Mouse (Mus musculus) layer of hippocampus, adult 9-10 months (tissue): ENCODE measurements around the gene Atp6v0d1.

Experiments
- DNase-seq: peaks from one replicate; pipeline ENCODE4 v3.0.0; 2022; ENCODE audit warnings: low spot score

The Atp6v0d1 gene

GRCm38 (mm10) chr8:105499787-105500186, 66.1 kb downstream of the Atp6v0d1 start:
- no peak for DNase-seq

- DNase-seq, result peak; percentile 38
Measured at GRCm38 (mm10) chr8:105496439-105497180, 69.2 kb downstream of the Atp6v0d1 start, which contains the start of gene Zdhhc1. TSS of gene Zdhhc1 (minus strand) at chr8:105496902.

- DNase-seq, result no peak
Measured at GRCm38 (mm10) chr8:105495350-105496302, 70.2 kb downstream of the Atp6v0d1 start.

- DNase-seq, result no peak
Measured at GRCm38 (mm10) chr8:105494566-105494965, 71.3 kb downstream of the Atp6v0d1 start.

- DNase-seq, result no peak
Measured at GRCm38 (mm10) chr8:105493495-105493894, 72.4 kb downstream of the Atp6v0d1 start.

GRCm38 (mm10) chr8:105489281-105489680, 76.6 kb downstream of the Atp6v0d1 start:
- no peak for DNase-seq

GRCm38 (mm10) chr8:105488082-105488481, 77.8 kb downstream of the Atp6v0d1 start:
- DNase-seq, result no peak

GRCm38 (mm10) chr8:105484392-105484791, 81.5 kb downstream of the Atp6v0d1 start:
- no peak for DNase-seq

- DNase-seq, result no peak
Measured at GRCm38 (mm10) chr8:105484030-105484368, 81.8 kb downstream of the Atp6v0d1 start.

- no peak for DNase-seq
Measured at GRCm38 (mm10) chr8:105483212-105484029, 82.4 kb downstream of the Atp6v0d1 start.

- no peak for DNase-seq
Measured at GRCm38 (mm10) chr8:105482123-105482522, 83.7 kb downstream of the Atp6v0d1 start.

GRCm38 (mm10) chr8:105481453-105481852, 84.4 kb downstream of the Atp6v0d1 start:
- no peak for DNase-seq

- DNase-seq, result no peak
Measured at GRCm38 (mm10) chr8:105481013-105481412, 84.8 kb downstream of the Atp6v0d1 start.

- DNase-seq, result no peak
Measured at GRCm38 (mm10) chr8:105477792-105478191, 88.1 kb downstream of the Atp6v0d1 start.

- no peak for DNase-seq
Measured at GRCm38 (mm10) chr8:105476628-105477413, 89.0 kb downstream of the Atp6v0d1 start.

GRCm38 (mm10) chr8:105476161-105476560, 89.7 kb downstream of the Atp6v0d1 start:
- no peak for DNase-seq

- DNase-seq, result no peak
Measured at GRCm38 (mm10) chr8:105475742-105476141, 90.1 kb downstream of the Atp6v0d1 start.

- DNase-seq, result no peak
Measured at GRCm38 (mm10) chr8:105475254-105475653, 90.6 kb downstream of the Atp6v0d1 start.

- no peak for DNase-seq
Measured at GRCm38 (mm10) chr8:105474680-105475079, 91.2 kb downstream of the Atp6v0d1 start.
